Mouse (Mus musculus) MEL (cell line): Measurements from ENCODE around the gene Fzd9. TPM values are rescaled to one million over a fixed set of nuclear protein-coding genes. Genes with fewer than 3 reads are reported as not detected.

Source experiments
- DNase-seq: peaks from one replicate; pipeline ENCODE4 v3.0.0; 2011; ENCODE audit warnings: low read depth, low spot score
- H3K27ac ChIP-seq: 2 replicates; pipeline ENCODE4 v1.5.1; 2012; ENCODE audit warnings: low read depth, mild to moderate bottlenecking, control low read depth, low read length, moderate library complexity; ENCODE audit not compliant: control insufficient read depth
- H3K27me3 ChIP-seq, 2 experiments: fragments of 150-350 bp in 1 of 2; sonication (generic) in 1 of 2; 2 replicates each; pipeline ENCODE4 v1.6.1; 2012; ENCODE audit warnings: low read length in 2 of 2, mild to moderate bottlenecking in 2 of 2, improper control_type of control experiment in 1 of 2, moderate library complexity in 1 of 2; ENCODE audit not compliant: insufficient read depth in 2 of 2, control insufficient read depth in 1 of 2
- H3K36me3 ChIP-seq, 2 experiments: 2 replicates each; pipeline ENCODE4 v1.6.1; 2012 to 2014; ENCODE audit warnings: low read length in 2 of 2, improper control_type of control experiment in 1 of 2, inconsistent platforms in 1 of 2, mild to moderate bottlenecking in 1 of 2; ENCODE audit not compliant: insufficient read depth in 2 of 2, control insufficient read depth in 1 of 2
- H3K4me1 ChIP-seq, 2 experiments: fragments of 150-350 bp in 1 of 2; sonication (generic) in 1 of 2; 2 replicates each; pipeline ENCODE4 v1.6.1; 2012; ENCODE audit warnings: low read length in 2 of 2, improper control_type of control experiment in 1 of 2, mild to moderate bottlenecking in 1 of 2; ENCODE audit not compliant: insufficient read depth in 2 of 2, control insufficient read depth in 1 of 2
- H3K4me3 ChIP-seq, 2 experiments: fragments of 150-350 bp in 1 of 2; sonication (generic) in 1 of 2; 2 replicates each; pipeline ENCODE4 v1.5.1; 2012; ENCODE audit warnings: low read depth in 2 of 2, low read length in 2 of 2, mild to moderate bottlenecking in 2 of 2, moderate library complexity in 2 of 2, control low read depth in 1 of 2, improper control_type of control experiment in 1 of 2; ENCODE audit not compliant: control insufficient read depth in 1 of 2, insufficient read depth in 1 of 2
- H3K79me2 ChIP-seq: 2 replicates; pipeline ENCODE4 v1.6.1; 2012; ENCODE audit warnings: mild to moderate bottlenecking, low read length, moderate library complexity; ENCODE audit not compliant: control insufficient read depth, poor library complexity, insufficient read depth
- H3K9ac ChIP-seq: 2 replicates; pipeline ENCODE4 v1.6.1; 2012; ENCODE audit warnings: low read depth, mild to moderate bottlenecking, control low read depth, low read length, moderate library complexity; ENCODE audit not compliant: control insufficient read depth, poor library complexity, severe bottlenecking
- H3K9me3 ChIP-seq: fragments of 150-350 bp; sonication (generic); replicated peaks from 2 replicates; pipeline ENCODE4 v1.6.1; 2012; ENCODE audit warnings: mild to moderate bottlenecking, low read length, improper control_type of control experiment, moderate library complexity; ENCODE audit not compliant: insufficient read depth
- CHD2 ChIP-seq: IDR thresholded peaks from 2 replicates; pipeline ENCODE4 v1.6.1; 2011; ENCODE audit warnings: low read length, improper control_type of control experiment
- ETS1 ChIP-seq: IDR thresholded peaks from 2 replicates; pipeline ENCODE4 v1.6.1; 2012; ENCODE audit warnings: low read depth, mild to moderate bottlenecking, inconsistent platforms, low read length, improper control_type of control experiment, moderate library complexity
- GABPA ChIP-seq: IDR thresholded peaks from 2 replicates; pipeline ENCODE4 v1.6.1; 2012; ENCODE audit warnings: low read depth, mild to moderate bottlenecking, inconsistent platforms, low read length, improper control_type of control experiment, moderate library complexity
- HCFC1 ChIP-seq: IDR thresholded peaks from 2 replicates; pipeline ENCODE4 v1.6.1; 2012; ENCODE audit warnings: low read depth, mild to moderate bottlenecking, inconsistent platforms, low read length, improper control_type of control experiment, moderate library complexity
- MAZ ChIP-seq: IDR thresholded peaks from 2 replicates; pipeline ENCODE4 v1.6.1; 2012; ENCODE audit warnings: low read depth, mild to moderate bottlenecking, inconsistent platforms, low read length, improper control_type of control experiment
- MYC ChIP-seq: IDR thresholded peaks from 2 replicates; pipeline ENCODE4 v1.6.1; 2011; ENCODE audit warnings: low read depth, mild to moderate bottlenecking, low read length, improper control_type of control experiment, moderate library complexity
- NELFE ChIP-seq: IDR thresholded peaks from 2 replicates; pipeline ENCODE4 v1.6.1; 2011; ENCODE audit warnings: low read depth, low read length, improper control_type of control experiment
- NRF1 ChIP-seq: IDR thresholded peaks from 2 replicates; pipeline ENCODE4 v1.6.1; 2014; ENCODE audit warnings: low read depth, mild to moderate bottlenecking, inconsistent platforms, low read length, improper control_type of control experiment, moderate library complexity; ENCODE audit not compliant: poor library complexity, insufficient read depth, severe bottlenecking
- POLR2A ChIP-seq, 2 experiments: IDR thresholded peaks; 2 replicates each; pipeline ENCODE4 v1.6.1; 2011 to 2012; ENCODE audit warnings: low read length in 2 of 2, mild to moderate bottlenecking in 2 of 2, control low read depth in 1 of 2, improper control_type of control experiment in 1 of 2, low read depth in 1 of 2, moderate library complexity in 1 of 2; ENCODE audit not compliant: control insufficient read depth in 1 of 2, insufficient read depth in 1 of 2, poor library complexity in 1 of 2
- POLR2AphosphoS2 ChIP-seq: IDR thresholded peaks from 2 replicates; pipeline ENCODE4 v1.6.1; 2011; ENCODE audit warnings: low read length, improper control_type of control experiment
- TBP ChIP-seq: IDR thresholded peaks from 2 replicates; pipeline ENCODE4 v1.8.0; 2011; ENCODE audit warnings: low read depth, low read length, improper control_type of control experiment
- TCF12 ChIP-seq: IDR thresholded peaks from 2 replicates; pipeline ENCODE4 v1.6.1; 2014; ENCODE audit warnings: low read depth, mild to moderate bottlenecking, inconsistent platforms, low read length, improper control_type of control experiment, moderate library complexity
- UBTF ChIP-seq: IDR thresholded peaks from 2 replicates; pipeline ENCODE4 v1.6.1; 2012; ENCODE audit warnings: low read depth, mild to moderate bottlenecking, inconsistent platforms, low read length, improper control_type of control experiment, moderate library complexity, borderline replicate concordance; ENCODE audit not compliant: insufficient read depth
- USF2 ChIP-seq, 2 experiments: IDR thresholded peaks; 2 replicates each; pipeline ENCODE4 v1.6.1; 2011 to 2012; ENCODE audit warnings: improper control_type of control experiment in 2 of 2, low read length in 2 of 2, borderline replicate concordance in 1 of 2, inconsistent platforms in 1 of 2, low read depth in 1 of 2, mild to moderate bottlenecking in 1 of 2; ENCODE audit not compliant: insufficient read depth in 1 of 2
- ZC3H11A ChIP-seq: IDR thresholded peaks from 2 replicates; pipeline ENCODE4 v1.6.1; 2012; ENCODE audit warnings: low read depth, mild to moderate bottlenecking, inconsistent platforms, low read length, improper control_type of control experiment
- ZKSCAN1 ChIP-seq: IDR thresholded peaks from 2 replicates; pipeline ENCODE4 v1.6.1; 2012; ENCODE audit warnings: low read depth, mild to moderate bottlenecking, inconsistent platforms, low read length, improper control_type of control experiment, moderate library complexity
- ZNF384 ChIP-seq: IDR thresholded peaks from 2 replicates; pipeline ENCODE4 v1.6.1; 2012; ENCODE audit warnings: low read depth, mild to moderate bottlenecking, inconsistent platforms, low read length, improper control_type of control experiment
- polyA plus RNA-seq, 2 experiments: library from polyadenylated mRNA; stranded (reverse) in 1 of 2; unstranded in 1 of 2; fragments of >175 nt in 1 of 2; fragments of >200 nt in 1 of 2; gene quantifications; 2 replicates each; pipeline versions ENCODE4 v1.2.1 to v1.2.4; 2012; ENCODE audit warnings: low replicate concordance in 2 of 2, low read depth in 1 of 2; ENCODE audit not compliant: insufficient read length in 2 of 2, insufficient read depth in 1 of 2, missing spikeins in 1 of 2
- total RNA-seq: library from RNA; depleted of rRNA; stranded (reverse); fragments of 300-350 nt; gene quantifications from 2 replicates; pipeline ENCODE4 v1.2.3, GENCODE M21; 2012

Gene Fzd9
- total and polyA plus RNA-seq, 3 experiments, result 6.2 to 9.8 TPM; not detected in 1

DNA sequence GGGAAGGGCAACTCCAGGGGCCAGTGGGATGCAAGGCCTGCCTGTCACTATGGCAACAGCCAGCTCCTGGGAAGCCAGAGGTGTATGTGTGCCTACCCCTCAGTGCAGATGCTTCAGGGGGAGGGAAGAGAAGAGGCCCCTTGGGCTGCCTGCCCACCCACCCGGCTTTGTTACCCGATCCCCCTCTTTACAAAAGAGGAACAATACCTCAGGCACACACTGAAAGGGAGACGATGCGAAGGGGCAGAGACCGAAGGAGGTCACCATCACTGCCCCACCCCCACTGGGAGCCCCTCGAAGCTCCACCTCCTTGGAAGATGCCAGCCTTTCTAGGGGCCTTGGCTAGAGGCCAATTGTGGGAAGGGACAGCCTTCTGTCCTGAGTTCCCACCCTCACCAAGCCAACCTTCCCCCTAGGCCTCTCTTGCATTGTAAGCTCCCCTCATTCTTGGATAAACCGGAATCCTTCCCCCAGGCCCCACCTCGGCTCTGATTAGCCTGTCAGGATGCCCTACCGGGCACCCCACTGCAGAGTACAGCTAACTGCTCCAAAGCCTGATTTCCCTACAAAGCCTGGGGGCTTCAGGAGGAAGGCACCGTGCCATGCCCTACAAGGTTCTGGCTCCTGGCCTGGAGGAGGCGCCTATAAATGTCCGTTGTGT is 2.8 kb upstream of the Fzd9 start:
- no peaks in the 10 kb centered on the region for H3K27me3 ChIP-seq
- no peak overlapping the region for H3K27ac ChIP-seq
- TF ChIP-seq MAZ, result no peak
- TF ChIP-seq ETS1, result no peak
- TF ChIP-seq GABPA, result no peak
- no peak for TF ChIP-seq ZC3H11A
- TF ChIP-seq USF2 (IDR thresholded peaks at IDR 0.05; ENCODE audit: borderline replicate concordance in 1 of 2, insufficient read depth in 1 of 2, low read depth in 1 of 2, low read length in 2 of 2), result no peak
- TF ChIP-seq ZNF384, result no peak
- no peak for TF ChIP-seq TCF12
- TF ChIP-seq TBP, result no peak
- TF ChIP-seq CHD2, result no peak
- TF ChIP-seq POLR2A (IDR thresholded peaks at IDR 0.05; ENCODE audit: control insufficient read depth in 1 of 2, insufficient read depth in 1 of 2, low read depth in 1 of 2, low read length in 2 of 2, poor library complexity in 1 of 2), result no peak
- no peak for TF ChIP-seq POLR2AphosphoS2
- no peak for TF ChIP-seq NELFE
- TF ChIP-seq NRF1, result no peak
- TF ChIP-seq MYC, result no peak
- no peak for TF ChIP-seq HCFC1
- TF ChIP-seq, all 39 proteins: peak for 0
- Histone ChIP-seq H3K4me3 (no peak overlapping the region), H3K9me3 (no peaks in the 10 kb centered on the region), H3K9ac (no peak overlapping the region), H3K79me2 (peaks cover 3% of the 10 kb centered on the region; the same call in 1 of the 2 replicates), H3K4me1 (peaks cover 0 to 11% of the 10 kb centered on the region in 2 experiments; a peak in 2 of 4 replicates), H3K36me3 (no peaks in the 10 kb centered on the region)
- no peak for DNase-seq

DNA sequence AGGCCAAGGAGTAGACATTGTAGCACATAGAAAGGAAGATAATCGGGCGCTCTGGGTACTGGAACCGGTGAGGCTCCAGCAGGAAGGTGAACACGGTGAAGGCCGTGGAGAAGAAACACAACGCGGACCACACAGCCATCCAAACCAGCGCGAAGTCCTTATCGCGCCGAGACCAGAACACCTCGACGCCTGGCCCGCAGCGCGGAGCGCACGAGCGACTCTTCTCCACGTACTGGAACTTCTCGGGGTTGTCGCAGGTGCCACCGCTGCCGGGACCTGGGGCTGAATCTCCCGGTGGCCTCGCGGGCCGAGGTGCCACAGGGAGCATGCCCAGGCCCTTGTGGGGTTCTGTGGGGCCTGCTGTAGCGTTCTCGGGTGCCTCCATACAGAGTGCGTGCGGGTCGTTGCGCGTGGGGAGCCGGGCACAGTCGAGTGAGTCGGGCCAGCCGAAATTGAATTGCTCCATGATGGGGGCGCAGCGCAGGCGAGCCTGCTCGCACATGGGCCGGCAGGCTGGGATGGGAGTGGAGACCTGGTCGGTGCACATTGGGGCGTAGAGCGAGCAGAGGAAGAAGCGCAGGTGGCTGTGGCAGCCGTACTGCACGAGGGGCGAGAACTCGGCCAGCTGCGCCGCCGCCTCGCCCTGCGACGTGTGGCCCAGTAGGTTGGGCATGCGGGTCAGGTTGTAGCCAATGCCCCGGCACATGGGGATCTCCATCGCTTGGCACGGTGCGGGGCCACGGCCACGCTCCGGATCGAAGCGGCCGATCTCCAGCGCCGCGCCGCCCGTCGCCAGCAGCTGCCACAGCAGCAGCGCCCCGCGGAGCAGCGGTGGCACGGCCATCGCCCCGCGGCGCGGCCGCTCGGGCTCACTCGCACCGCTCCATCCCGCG is 598 bp downstream of the Fzd9 start:
- Histone ChIP-seq H3K79me2 (peaks cover 3% of the 10 kb centered on the region; the same call in 1 of the 2 replicates), H3K27me3 (no peaks in the 10 kb centered on the region), H3K4me1 (peaks cover 0 to 11% of the 10 kb centered on the region in 2 experiments; a peak in 2 of 4 replicates), H3K36me3 (peaks cover 0 to 6% of the 10 kb centered on the region in 2 experiments; a peak in 2 of 4 replicates), H3K9ac (peak overlapping the region; percentile 73), H3K27ac (no peak overlapping the region), H3K9me3 (no peaks in the 10 kb centered on the region), H3K4me3 (peak overlapping the region; percentile 69 to 82)
- TF ChIP-seq ZKSCAN1 (no peak), UBTF (no peak), MYC (0 out of 2 replicates have a peak, but pooled peaks have one; percentile 49), TCF12 (0 out of 2 replicates have a peak, but pooled peaks have one; percentile 8)
- peak; percentile 67 for DNase-seq
